Comparison of ENCODE assay signal across 17 mouse cellular contexts in the genomic region with DNA sequence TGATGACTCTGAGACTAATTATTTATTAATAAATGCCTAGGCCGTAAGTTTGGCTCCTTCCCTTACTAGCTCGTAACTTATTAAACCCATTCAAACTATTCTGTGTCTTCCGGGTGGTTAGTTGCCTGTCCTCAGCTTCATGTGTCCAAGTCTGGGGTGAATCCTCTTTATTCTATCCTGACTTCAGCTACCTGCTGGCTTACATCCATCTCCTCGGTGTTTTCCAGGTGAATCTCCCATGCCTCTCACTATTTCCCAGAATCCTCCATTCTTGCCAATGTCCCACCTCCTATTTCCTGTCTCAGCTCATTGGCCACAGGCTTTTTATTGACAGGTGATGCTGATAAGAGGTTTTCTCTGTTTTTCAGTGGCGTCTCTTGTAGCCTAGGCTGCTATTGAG.
"Had no signal": no experiment of that assay in that cellular context is flagged by ENCODE, and none has a peak within 500 bp of the region (broad histone marks: within the 10 kb centered on the region; RNA-seq: fewer than 3 reads in every experiment).

No protein-coding gene starts in this region.

- H3K9ac ChIP-seq: lung, embryonic 15.5 days; midbrain, embryonic 13.5 days; midbrain, embryonic 15.5 days; neural tube, embryonic 12.5 days; stomach, embryonic 15.5 days had no signal

- H3K27me3 ChIP-seq: lung, embryonic 15.5 days; midbrain, embryonic 13.5 days; midbrain, embryonic 15.5 days; neural tube, embryonic 12.5 days; stomach, embryonic 15.5 days had no signal

- DNase-seq: lung, adult 2 months; lung, postnatal 14 days; lung, postnatal 36 days; right cerebral cortex, postnatal 14 days; thymus, adult 2 months; thymus, postnatal 25 days; thymus, postnatal 4 days had no signal

- ATAC-seq: lung, postnatal 0 days; midbrain, embryonic 13.5 days; midbrain, embryonic 15.5 days had no signal

- H3K36me3 ChIP-seq: lung, embryonic 15.5 days; midbrain, embryonic 13.5 days; midbrain, embryonic 15.5 days; neural tube, embryonic 12.5 days; stomach, embryonic 15.5 days had no signal

- H3K4me2 ChIP-seq: lung, embryonic 15.5 days; midbrain, embryonic 11.5 days; midbrain, embryonic 13.5 days; midbrain, embryonic 15.5 days; neural tube, embryonic 12.5 days; stomach, embryonic 15.5 days had no signal

- H3K27ac ChIP-seq: lung, embryonic 15.5 days; macrophage; midbrain, embryonic 13.5 days; midbrain, embryonic 15.5 days; neural tube, embryonic 12.5 days; stomach, embryonic 15.5 days; stomach, postnatal 0 days had no signal

- H3K4me1 ChIP-seq: lung, embryonic 15.5 days; megakaryocyte, embryonic 14.5 days; midbrain, embryonic 15.5 days; neural tube, embryonic 12.5 days; stomach, embryonic 15.5 days had no signal

- H3K9me3 ChIP-seq: lung, embryonic 15.5 days; midbrain, embryonic 13.5 days; midbrain, embryonic 15.5 days; neural tube, embryonic 12.5 days; stomach, embryonic 15.5 days had no signal

- H3K4me3 ChIP-seq: lung, embryonic 15.5 days; megakaryocyte, embryonic 14.5 days; midbrain, embryonic 13.5 days; midbrain, embryonic 15.5 days; neural tube, embryonic 12.5 days; stomach, embryonic 15.5 days had no signal
